ENCODE assay signal across 18 mouse cellular contexts in the genomic region with DNA sequence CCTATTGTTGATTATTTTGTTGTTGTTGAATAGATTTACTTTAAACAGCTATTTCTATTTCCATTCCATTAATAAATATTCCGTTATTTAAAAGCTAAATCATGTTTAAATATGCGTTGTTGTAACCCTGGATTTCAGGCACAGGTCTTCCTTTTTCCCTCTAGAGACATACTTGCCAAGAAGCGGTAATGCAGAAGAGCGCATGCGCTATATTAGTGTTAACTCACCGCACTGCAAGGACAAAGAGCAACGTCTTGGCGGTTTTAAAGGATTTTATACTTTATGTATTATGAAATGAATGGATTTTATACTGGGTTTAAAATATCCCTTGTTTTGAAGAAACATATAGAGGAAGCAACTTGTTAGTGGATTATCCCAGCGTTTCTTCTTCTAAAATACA.
DNase-seq lines count a peak whose midpoint lies in the region; ATAC-seq and TF ChIP-seq lines count a peak whose summit lies in the region.
"Had no signal": no experiment of that assay in that cellular context is flagged by ENCODE, and none has a peak within 500 bp of the region (broad histone marks: within the 10 kb centered on the region; RNA-seq: fewer than 3 reads in every experiment).

No protein-coding gene starts in this region.

- no peak for TF ChIP-seq CTCF in hindbrain, postnatal 0 days (IDR thresholded peaks at IDR 0.05; ENCODE audit: low read depth)
- TF ChIP-seq CTCF in heart, adult 2 months (IDR thresholded peaks at IDR 0.05): no peak

- H3K27ac ChIP-seq in midbrain, embryonic 12.5 days (replicated peaks): peak overlapping the region; percentile 46
- no peak overlapping the region; the same call in 1 of the 2 replicates for H3K27ac ChIP-seq in midbrain, embryonic 10.5 days (replicated peaks)
- no peak overlapping the region for H3K27ac ChIP-seq in hindbrain, postnatal 0 days
- H3K27ac ChIP-seq in midbrain, embryonic 16.5 days (ENCODE audit: low read length): 0 out of 2 replicates have a peak overlapping the region, but pooled peaks have one; percentile 26
- H3K27ac ChIP-seq in heart, adult 2 months: no peak overlapping the region
- H3K27ac ChIP-seq: embryonic facial prominence, embryonic 10.5 days; gastrocnemius, adult 2 months; heart, embryonic 13.5 days; intestine, embryonic 15.5 days had no signal

- H3K4me1 ChIP-seq in midbrain, embryonic 12.5 days: peaks cover 8% of the 10 kb centered on the region; the same call in 1 of the 2 replicates
- peaks cover 14% of the 10 kb centered on the region for H3K4me1 ChIP-seq in midbrain, embryonic 10.5 days
- no peaks in the 10 kb centered on the region for H3K4me1 ChIP-seq in hindbrain, postnatal 0 days (ENCODE audit: insufficient read depth, low read length)
- peaks cover 3% of the 10 kb centered on the region; the same call in 1 of the 2 replicates for H3K4me1 ChIP-seq in midbrain, embryonic 16.5 days (ENCODE audit: control insufficient read depth, insufficient read depth, low read length)
- H3K4me1 ChIP-seq in heart, adult 2 months (ENCODE audit: control insufficient read depth, insufficient read depth, low read length): no peaks in the 10 kb centered on the region
- H3K4me1 ChIP-seq: forebrain, embryonic 13.5 days; heart, embryonic 13.5 days; intestine, embryonic 15.5 days had no signal

- H3K9ac ChIP-seq in midbrain, embryonic 12.5 days (replicated peaks): no peak overlapping the region
- no peak overlapping the region for H3K9ac ChIP-seq in hindbrain, postnatal 0 days (replicated peaks; ENCODE audit: low read length)
- no peak overlapping the region for H3K9ac ChIP-seq in midbrain, embryonic 16.5 days (ENCODE audit: low read depth, low read length)
- H3K9ac ChIP-seq in heart, adult 2 months (ENCODE audit: low read depth, low read length): no peak overlapping the region
- H3K9ac ChIP-seq: forebrain, embryonic 13.5 days; forebrain, postnatal 0 days; heart, embryonic 13.5 days; intestine, embryonic 15.5 days had no signal

- peaks cover 15% of the 10 kb centered on the region for H3K27me3 ChIP-seq in midbrain, embryonic 12.5 days
- peaks cover 61% of the 10 kb centered on the region for H3K27me3 ChIP-seq in midbrain, embryonic 10.5 days (ENCODE audit: low read depth, poor library complexity, severe bottlenecking)
- no peaks in the 10 kb centered on the region for H3K27me3 ChIP-seq in hindbrain, postnatal 0 days (ENCODE audit: insufficient read depth, low read length)
- no peaks in the 10 kb centered on the region; the same call in 1 of the 2 replicates for H3K27me3 ChIP-seq in midbrain, embryonic 16.5 days (ENCODE audit: control insufficient read depth, insufficient read depth, low read depth, low read length)
- no peaks in the 10 kb centered on the region for H3K27me3 ChIP-seq in heart, adult 2 months (ENCODE audit: control insufficient read depth, insufficient read depth, low read length)
- H3K27me3 ChIP-seq: heart, embryonic 13.5 days; intestine, embryonic 15.5 days had no signal

- no peak overlapping the region for H3K4me3 ChIP-seq in midbrain, embryonic 12.5 days
- no peak overlapping the region for H3K4me3 ChIP-seq in midbrain, embryonic 10.5 days
- no peak overlapping the region for H3K4me3 ChIP-seq in hindbrain, postnatal 0 days (ENCODE audit: low read length)
- H3K4me3 ChIP-seq in midbrain, embryonic 16.5 days (ENCODE audit: low read depth, low read length): no peak overlapping the region
- H3K4me3 ChIP-seq in heart, adult 2 months: no peak overlapping the region
- H3K4me3 ChIP-seq: embryonic facial prominence, embryonic 10.5 days; forebrain, embryonic 13.5 days; gastrocnemius, adult 2 months; heart, embryonic 13.5 days; intestine, embryonic 15.5 days had no signal

- no peaks in the 10 kb centered on the region for H3K9me3 ChIP-seq in midbrain, embryonic 12.5 days
- no peaks in the 10 kb centered on the region for H3K9me3 ChIP-seq in midbrain, embryonic 10.5 days (replicated peaks)
- no peaks in the 10 kb centered on the region for H3K9me3 ChIP-seq in hindbrain, postnatal 0 days (ENCODE audit: low read length)
- H3K9me3 ChIP-seq in midbrain, embryonic 16.5 days (replicated peaks; ENCODE audit: control insufficient read depth, low read length, poor library complexity, severe bottlenecking): no peaks in the 10 kb centered on the region
- H3K9me3 ChIP-seq: embryonic facial prominence, embryonic 10.5 days; forebrain, embryonic 13.5 days; heart, embryonic 13.5 days; intestine, embryonic 15.5 days had no signal

- DNase-seq in midbrain, embryonic 10.5 days (ENCODE audit: low spot score): no peak
- peak; percentile 37 for DNase-seq in hindbrain, postnatal 0 days (ENCODE audit: low spot score)
- no peak for DNase-seq in spleen, postnatal 10 days (ENCODE audit: low spot score in 2 of 2)
- no peak for DNase-seq in heart, adult 2 months
- no peak for DNase-seq in adrenal gland, postnatal 14 days
- DNase-seq: adrenal gland, adult 8-10 months; cerebellum, adult 2 months; cerebellum, postnatal 10 days; forebrain, postnatal 0 days; gastrocnemius, adult 2 months; gastrocnemius, postnatal 25 days; heart, postnatal 36 days had no signal

- intact Hi-C loops in heart, adult 2 months (cut with DNase I): no loop called here

- ATAC-seq in midbrain, embryonic 12.5 days (ENCODE audit: low FRiP score, low read depth): no peak
- ATAC-seq in hindbrain, postnatal 0 days: no peak
- ATAC-seq in midbrain, embryonic 16.5 days: no peak
- ATAC-seq: intestine, embryonic 15.5 days had no signal

- TF ChIP-seq POLR2A in heart, adult 2 months (IDR thresholded peaks at IDR 0.05; ENCODE audit: insufficient read depth, low read depth, low read length): no peak

- no peak for TF ChIP-seq EP300 in heart, adult 2 months (IDR thresholded peaks at IDR 0.05; ENCODE audit: insufficient read depth, low read depth, low read length)

- WGBS in midbrain, embryonic 12.5 days: 79% methylated on average over 9 of the region's 9 CpGs
- WGBS in midbrain, embryonic 10.5 days: 88% methylated on average over 9 of the region's 9 CpGs
- WGBS in hindbrain, postnatal 0 days: 80% methylated on average over 9 of the region's 9 CpGs
- 68% methylated on average over 9 of the region's 9 CpGs for WGBS in midbrain, embryonic 16.5 days
- 85% methylated on average over 9 of the region's 9 CpGs for WGBS in heart, adult 2 months

- H3K4me2 ChIP-seq in midbrain, embryonic 12.5 days (replicated peaks): no peak overlapping the region
- no peak overlapping the region for H3K4me2 ChIP-seq in hindbrain, postnatal 0 days (ENCODE audit: low read depth, low read length)
- peak overlapping the region; percentile 5; the same call in 1 of the 2 replicates for H3K4me2 ChIP-seq in midbrain, embryonic 16.5 days (ENCODE audit: low read length)
- H3K4me2 ChIP-seq: forebrain, embryonic 13.5 days; heart, embryonic 13.5 days; intestine, embryonic 15.5 days had no signal

- H3K79me2 ChIP-seq in heart, adult 2 months (replicated peaks; ENCODE audit: control insufficient read depth, insufficient read depth, low read length): no peaks in the 10 kb centered on the region

- H3K36me3 ChIP-seq in midbrain, embryonic 12.5 days: no peaks in the 10 kb centered on the region
- H3K36me3 ChIP-seq in midbrain, embryonic 10.5 days: no peaks in the 10 kb centered on the region
- no peaks in the 10 kb centered on the region for H3K36me3 ChIP-seq in hindbrain, postnatal 0 days (ENCODE audit: insufficient read depth, low read length)
- H3K36me3 ChIP-seq in midbrain, embryonic 16.5 days (ENCODE audit: control insufficient read depth, insufficient read depth, low read length): no peaks in the 10 kb centered on the region
- H3K36me3 ChIP-seq in heart, adult 2 months (ENCODE audit: control insufficient read depth, insufficient read depth, low read length): no peaks in the 10 kb centered on the region
- H3K36me3 ChIP-seq: embryonic facial prominence, embryonic 10.5 days; heart, embryonic 13.5 days; intestine, embryonic 15.5 days had no signal

Comparison
In these comparisons a context has a peak if more than half of its experiments do, and no peak if none do; other contexts are left out.
1. H3K27ac ChIP-seq: peak in midbrain, embryonic 12.5 days (single experiment) and midbrain, embryonic 16.5 days (single experiment); none in midbrain, embryonic 10.5 days (single experiment), hindbrain, postnatal 0 days (single experiment) and heart, adult 2 months (single experiment).